Mouse (Mus musculus): ENCODE measurements around the gene Caap1.

- TF ChIP-seq POLR2A (IDR thresholded peaks at IDR 0.05; ENCODE audit: insufficient read depth, low read depth, low read length) (no peak), CTCF (IDR thresholded peaks at IDR 0.05) (no peak), EP300 (IDR thresholded peaks at IDR 0.05; ENCODE audit: insufficient read depth, low read depth, low read length) (no peak)
Observed at GRCm38 (mm10) chr4:94592709-94593108, 36.1 kb upstream of the Caap1 start.
